Mouse (Mus musculus) embryo, embryonic 9.5 days (tissue): ENCODE data around the gene Nav2.

ENCODE experiments used
- DNase-seq: peaks from one replicate; pipeline ENCODE4 v3.0.0-alpha.2; 2017; ENCODE audit errors: extremely low spot score

Nav2 gene

DNA sequence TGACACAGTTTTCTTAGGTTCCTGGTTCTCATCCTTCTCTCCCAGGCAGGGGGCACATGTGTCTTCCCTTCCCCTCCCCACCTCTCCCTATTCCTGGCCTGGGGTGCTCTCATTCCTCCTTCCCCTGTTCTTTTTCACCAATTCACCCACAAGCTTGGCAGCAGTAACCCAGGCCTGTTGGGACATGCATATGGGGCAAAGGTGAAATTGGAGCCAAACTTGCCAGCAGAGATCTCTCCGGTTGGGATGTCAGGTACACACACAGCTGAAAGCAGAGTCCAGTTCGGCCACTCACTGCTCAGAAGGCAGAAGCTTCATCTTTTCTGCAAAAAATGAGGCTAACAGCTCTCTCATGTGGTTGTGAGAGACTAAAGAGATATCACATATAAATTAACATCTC lies 26.3 kb downstream of the Nav2 start:
- no peak for DNase-seq

- DNase-seq = no peak
Measured at GRCm38 (mm10) chr7:48937562-48937961, 29.0 kb downstream of the Nav2 start.

GRCm38 (mm10) chr7:48938190-48938589 lies 29.7 kb downstream of the Nav2 start:
- no peak for DNase-seq

DNA sequence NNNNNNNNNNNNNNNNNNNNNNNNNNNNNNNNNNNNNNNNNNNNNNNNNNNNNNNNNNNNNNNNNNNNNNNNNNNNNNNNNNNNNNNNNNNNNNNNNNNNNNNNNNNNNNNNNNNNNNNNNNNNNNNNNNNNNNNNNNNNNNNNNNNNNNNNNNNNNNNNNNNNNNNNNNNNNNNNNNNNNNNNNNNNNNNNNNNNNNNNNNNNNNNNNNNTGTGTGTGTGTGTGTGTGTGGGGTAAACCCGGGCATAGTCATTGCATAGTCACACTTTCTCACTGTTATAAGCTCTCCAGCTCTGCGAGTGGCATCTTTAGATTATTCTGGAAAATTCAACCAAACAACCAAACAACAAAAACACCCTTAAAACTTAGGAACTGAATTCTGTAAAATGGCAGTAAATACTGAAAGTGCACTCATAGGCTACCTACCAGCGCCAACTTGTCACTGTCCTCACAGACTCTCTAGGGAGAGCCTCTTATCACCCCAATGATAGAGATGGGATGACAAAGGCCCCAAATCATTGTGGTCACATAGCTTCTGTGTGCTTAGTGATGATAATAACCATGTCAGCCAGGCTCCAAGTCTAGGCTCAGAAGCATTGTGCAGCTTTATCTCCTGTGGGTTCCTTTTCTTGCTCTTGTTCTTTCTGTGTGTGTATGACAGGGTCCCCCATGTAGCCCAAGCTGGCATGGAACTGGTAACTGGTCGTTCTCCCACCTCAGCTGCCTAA lies 40.0 kb downstream of the Nav2 start:
- no peak for DNase-seq

DNA sequence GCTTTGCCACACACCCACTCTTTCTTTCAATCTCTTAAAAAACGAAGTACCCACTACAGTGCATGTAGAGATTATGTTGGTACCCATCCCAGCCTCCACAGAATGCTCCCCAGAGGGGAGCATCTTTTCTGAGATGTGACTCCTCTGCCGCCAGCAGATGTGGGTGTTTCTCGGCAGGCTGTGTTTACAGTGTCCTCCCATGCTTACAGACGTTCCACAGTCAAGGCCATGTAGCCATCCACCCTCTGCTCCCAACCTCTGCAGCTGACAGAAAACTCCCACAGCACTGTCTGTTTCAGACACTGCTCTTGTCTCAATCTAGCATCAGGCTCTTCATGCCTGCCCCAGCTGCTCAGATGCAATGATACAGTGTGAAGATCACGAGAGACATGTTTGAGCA lies 46.0 kb downstream of the Nav2 start:
- DNase-seq = no peak

DNA sequence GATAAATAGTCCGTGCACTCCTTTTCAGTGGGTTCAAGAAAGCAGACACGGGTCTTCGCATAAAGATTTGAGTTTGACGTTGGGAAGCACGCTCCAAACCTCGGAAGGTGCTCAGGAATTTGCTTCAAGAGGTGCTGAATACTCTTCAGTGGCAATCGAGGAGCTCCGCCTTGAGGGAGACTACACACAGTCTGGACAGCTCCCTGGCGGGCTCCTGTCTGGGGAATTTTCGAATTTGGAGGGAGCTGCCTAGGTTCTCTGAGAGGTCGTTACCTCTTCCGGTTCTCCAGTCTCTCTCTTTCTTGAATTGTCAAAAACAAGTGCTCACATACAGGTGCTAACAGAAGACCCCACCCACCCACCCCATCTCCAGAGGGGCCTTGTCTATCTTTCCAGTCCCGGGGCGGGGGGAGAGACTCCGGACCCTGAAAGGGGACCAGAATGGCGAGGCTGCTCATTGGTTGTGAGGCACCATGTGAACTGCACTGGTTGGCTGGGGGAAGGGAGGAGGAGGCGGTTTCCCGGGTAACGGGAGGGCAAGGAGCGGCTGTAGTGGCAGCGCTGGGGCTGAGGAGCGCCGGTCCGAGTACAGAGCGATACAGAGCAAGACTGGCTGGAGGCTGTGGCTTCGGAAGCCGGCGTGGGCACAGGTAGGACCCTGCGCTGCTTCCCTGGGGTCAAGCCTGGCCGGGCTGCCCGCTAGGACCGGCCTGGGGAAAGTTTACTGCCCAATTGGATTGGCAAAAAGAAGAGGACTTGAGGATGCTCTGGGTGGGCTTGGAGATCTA lies 50.2 kb downstream of the Nav2 start:
- DNase-seq = peak; percentile 90

- no peak for DNase-seq
Measured at GRCm38 (mm10) chr7:48959316-48959661, 50.8 kb downstream of the Nav2 start.

GRCm38 (mm10) chr7:48960152-48960551 lies 51.6 kb downstream of the Nav2 start:
- DNase-seq = no peak

- no peak for DNase-seq
Measured at GRCm38 (mm10) chr7:48961501-48961900, 53.0 kb downstream of the Nav2 start.

GRCm38 (mm10) chr7:48961935-48962334 lies 53.4 kb downstream of the Nav2 start:
- DNase-seq = no peak

DNA sequence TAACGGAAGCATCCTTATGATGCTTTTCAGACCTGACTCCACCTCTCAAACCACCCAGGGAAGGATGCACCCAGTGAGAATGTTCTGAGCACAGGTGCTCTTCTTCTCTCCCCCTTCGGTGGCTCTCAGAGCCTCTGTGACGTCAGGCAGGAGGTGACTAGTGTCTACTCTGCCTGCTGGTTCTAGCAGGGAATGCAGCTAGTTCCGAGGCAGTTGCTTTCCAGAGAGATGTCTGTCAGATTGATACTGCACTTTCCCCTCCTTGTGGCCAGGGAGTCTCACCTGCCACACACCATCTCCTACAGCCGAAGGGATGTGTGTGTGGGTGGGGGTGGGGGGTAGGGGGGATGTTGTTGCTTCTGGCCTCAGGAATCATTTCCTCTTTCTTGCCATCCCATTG lies 54.6 kb downstream of the Nav2 start:
- DNase-seq = no peak

DNA sequence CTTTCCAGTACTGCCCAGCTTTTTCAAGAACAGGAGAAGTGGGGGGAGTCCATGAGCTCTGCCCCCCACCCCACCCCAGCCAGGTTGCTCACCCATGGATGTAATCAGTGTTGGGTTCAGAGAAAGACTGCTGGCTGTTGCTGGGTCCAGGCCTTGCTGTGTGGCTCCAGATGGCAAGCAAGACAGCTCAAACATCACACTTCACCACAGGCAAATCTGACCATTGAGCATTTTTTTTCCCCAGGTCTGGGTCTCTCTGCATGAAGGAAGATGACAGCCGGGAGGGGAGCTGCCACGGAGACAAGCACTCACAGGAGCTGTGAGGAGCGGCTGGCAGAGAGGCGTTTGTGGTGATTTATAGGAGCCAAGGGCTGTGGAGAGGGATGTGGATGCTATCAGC lies 55.0 kb downstream of the Nav2 start:
- no peak for DNase-seq

- no peak for DNase-seq
Measured at GRCm38 (mm10) chr7:48965796-48966512, 57.4 kb downstream of the Nav2 start.

DNA sequence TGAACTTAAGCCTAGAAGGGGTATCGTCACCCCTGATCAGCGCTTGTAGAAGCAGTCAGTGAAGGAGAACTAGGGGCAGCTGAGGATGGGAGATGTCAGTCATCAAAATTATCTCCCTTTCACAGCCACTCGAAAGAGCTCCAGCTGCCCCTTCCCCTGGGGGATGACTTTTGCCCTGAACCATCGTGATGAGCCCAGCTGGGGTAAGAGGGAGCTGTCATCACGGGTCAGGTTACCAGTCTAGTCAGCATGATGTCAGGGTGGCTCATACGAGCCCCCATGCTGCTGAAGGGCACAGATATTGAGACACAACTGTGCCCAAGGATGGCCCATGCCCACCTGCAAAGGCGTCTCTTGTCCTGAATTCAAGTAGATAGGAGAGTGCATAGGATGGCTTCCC lies 72.5 kb downstream of the Nav2 start:
- no peak for DNase-seq

DNA sequence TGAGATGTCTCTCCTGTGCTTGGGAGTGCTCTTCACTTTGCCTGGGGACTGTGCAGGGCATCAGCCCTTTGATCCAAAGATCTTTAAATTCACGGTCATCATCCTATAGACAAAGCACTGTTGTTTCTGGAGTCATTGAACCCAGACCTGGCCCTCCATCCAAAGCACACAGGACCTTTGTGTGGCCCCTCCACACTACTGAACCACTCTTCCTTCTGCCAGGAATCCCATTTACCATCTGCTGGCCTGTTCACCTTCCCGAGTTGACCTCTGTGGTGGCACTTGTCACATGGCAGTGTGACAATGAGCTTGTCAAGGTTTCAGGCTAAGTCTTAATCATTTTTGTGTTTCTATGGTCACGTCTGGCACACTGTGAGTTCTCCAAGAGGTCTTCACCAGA lies 73.3 kb downstream of the Nav2 start:
- DNase-seq = peak; percentile 27

- DNase-seq = no peak
Measured at GRCm38 (mm10) chr7:48982573-48982972, 74.1 kb downstream of the Nav2 start.

DNA sequence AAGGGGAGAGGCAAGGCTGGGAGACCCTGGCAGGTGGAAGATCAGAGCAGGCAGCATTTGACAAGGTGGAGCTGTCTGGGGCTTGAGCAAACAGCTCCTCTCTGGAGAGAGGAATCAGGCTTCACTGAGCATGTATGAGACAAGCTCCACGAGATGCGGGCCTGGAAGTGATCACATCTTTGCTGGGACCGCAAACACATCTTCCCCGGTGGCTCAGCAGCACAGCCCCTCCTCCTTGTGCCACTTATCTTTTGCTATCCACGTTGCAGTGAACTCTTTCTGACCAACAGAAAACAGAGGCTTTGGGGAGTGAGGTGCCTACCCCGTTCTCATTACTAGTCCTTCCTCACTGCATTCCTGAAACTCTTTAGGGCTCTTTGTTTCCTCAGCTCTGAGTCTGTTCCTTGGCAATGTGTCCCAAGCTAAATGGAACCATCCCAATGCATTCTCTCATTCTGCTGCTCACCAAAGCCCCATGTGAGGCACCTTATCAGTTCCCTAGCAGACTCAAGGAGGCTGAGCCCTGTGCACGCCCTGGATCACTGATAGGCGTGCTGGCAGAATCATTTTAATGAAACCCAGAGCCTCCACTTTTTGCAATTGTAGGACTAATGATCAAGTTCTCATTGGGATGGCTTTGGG lies 83.5 kb downstream of the Nav2 start:
- DNase-seq = peak; percentile 9

- peak; percentile 77 for DNase-seq
Measured at GRCm38 (mm10) chr7:48995171-48995570, 86.7 kb downstream of the Nav2 start.

- DNase-seq = no peak
Measured at GRCm38 (mm10) chr7:48995701-48996100, 87.2 kb downstream of the Nav2 start.

DNA sequence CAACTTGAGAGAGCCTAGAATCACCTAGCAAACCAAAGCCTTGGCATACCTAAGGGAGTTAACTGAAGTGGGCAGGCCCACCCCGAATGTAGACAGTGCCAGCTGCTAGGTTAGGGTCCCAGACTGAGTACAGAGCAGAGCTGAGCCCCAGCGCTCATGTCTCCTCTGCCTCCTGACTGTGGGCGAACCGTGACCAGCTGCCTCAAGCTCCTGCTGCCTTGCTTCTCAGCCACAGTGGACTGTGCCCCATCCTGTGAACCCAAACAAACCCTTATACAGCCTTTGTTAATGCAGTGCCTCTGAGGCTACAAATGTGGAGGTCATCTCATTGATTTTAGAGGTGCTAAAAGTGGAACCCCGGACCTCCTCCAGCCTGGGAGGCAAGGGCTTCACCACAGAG lies 88.3 kb downstream of the Nav2 start:
- DNase-seq = no peak

DNA sequence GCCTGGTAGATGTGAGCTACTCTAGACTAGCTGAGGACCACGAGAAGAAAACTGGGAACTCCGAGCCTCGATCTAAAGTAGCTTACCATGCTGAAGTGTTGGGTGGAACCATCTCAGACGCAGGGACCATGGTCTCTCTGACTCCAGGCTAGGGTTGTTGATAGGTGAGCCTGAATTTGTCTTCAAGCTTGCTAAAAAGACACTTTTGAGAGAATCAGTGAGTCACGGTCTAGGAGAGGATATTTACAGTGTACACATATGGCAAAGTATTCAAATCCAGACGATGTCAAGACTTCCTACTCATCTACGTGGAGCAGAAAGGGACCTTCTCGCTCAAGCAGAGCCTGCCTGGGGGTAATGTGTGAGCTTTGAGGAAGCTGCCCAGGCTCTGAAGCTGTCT lies 89.6 kb downstream of the Nav2 start:
- DNase-seq = no peak

GRCm38 (mm10) chr7:48998595-48998994 lies 90.1 kb downstream of the Nav2 start:
- no peak for DNase-seq
